In the genomic region with DNA sequence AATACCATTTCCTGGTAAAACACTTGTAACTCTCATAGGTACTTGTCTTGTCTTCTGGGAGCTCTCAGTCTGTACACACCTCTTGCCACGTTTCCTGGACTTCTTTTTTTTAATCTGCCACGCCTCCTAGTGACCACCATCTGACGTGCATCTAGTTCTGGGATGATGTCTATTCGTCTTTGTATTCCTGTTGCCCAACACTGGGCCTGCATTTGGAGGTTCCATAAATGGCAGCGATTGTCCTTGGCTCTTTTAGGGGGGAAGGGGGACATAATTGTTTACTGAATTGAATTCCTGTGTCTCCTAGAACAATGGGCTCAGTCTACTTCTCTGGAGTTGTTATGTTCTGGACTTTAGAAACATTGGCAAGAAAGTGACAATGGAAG, we compare ENCODE assay signal across 8 mouse cellular contexts. TPM values are rescaled to one million over a fixed set of nuclear protein-coding genes. Genes with fewer than 3 reads are reported as not detected.
DNase-seq lines count a peak whose midpoint lies in the region; ATAC-seq and TF ChIP-seq lines count a peak whose summit lies in the region.

No protein-coding gene starts in this region.

- no peak for TF ChIP-seq POLR2A in liver, adult 2 months (IDR thresholded peaks at IDR 0.05; ENCODE audit: extremely low read depth, insufficient read depth, low read length)

- 0 out of 2 replicates have a peak, but pooled peaks have one; percentile 1 for TF ChIP-seq CTCF in liver, adult 2 months (IDR thresholded peaks at IDR 0.05; ENCODE audit: low read depth, low read length)
- peak; percentile 64 for TF ChIP-seq CTCF in midbrain, postnatal 0 days (IDR thresholded peaks at IDR 0.05)

- intact Hi-C loops in left cerebral cortex, postnatal 14 days (cut with DNase I) = no loop called here

- peak; percentile 64 for ATAC-seq in erythroblast, adult 5-6 weeks (replicated peaks; ENCODE audit: low FRiP score, poor library complexity, severe bottlenecking)
- peak; percentile 23 for ATAC-seq in hindbrain, embryonic 13.5 days (ENCODE audit: low FRiP score)
- peak; percentile 59 for ATAC-seq in midbrain, postnatal 0 days (ENCODE audit: low FRiP score)

- peak overlapping the region; percentile 64 for H3K4me3 ChIP-seq in hindbrain, embryonic 13.5 days
- peak overlapping the region; percentile 93 for H3K4me3 ChIP-seq in liver, adult 2 months (ENCODE audit: insufficient read depth, low read depth, low read length)
- peak overlapping the region; percentile 80 for H3K4me3 ChIP-seq in midbrain, postnatal 0 days (ENCODE audit: low read depth, low read length)

- H3K79me2 ChIP-seq in liver, adult 2 months (ENCODE audit: control insufficient read depth, insufficient read depth, low read length) = no peaks in the 10 kb centered on the region

- peak overlapping the region; percentile 88 for H3K9ac ChIP-seq in hindbrain, embryonic 13.5 days
- peak overlapping the region; percentile 35; the same call in 1 of the 2 replicates for H3K9ac ChIP-seq in liver, adult 2 months (ENCODE audit: low read depth, low read length)
- H3K9ac ChIP-seq in midbrain, postnatal 0 days (replicated peaks; ENCODE audit: low read length, poor library complexity, severe bottlenecking) = peak overlapping the region; percentile 70

- no peaks in the 10 kb centered on the region for H3K27me3 ChIP-seq in hindbrain, embryonic 13.5 days
- no peaks in the 10 kb centered on the region for H3K27me3 ChIP-seq in liver, adult 2 months (ENCODE audit: control insufficient read depth, insufficient read depth, low read length)
- H3K27me3 ChIP-seq in midbrain, postnatal 0 days (ENCODE audit: insufficient read depth, low read length) = no peaks in the 10 kb centered on the region

- peak; percentile 31 to 72 for DNase-seq in left cerebral cortex, postnatal 14 days (ENCODE audit: low spot score in 2 of 2)
- DNase-seq in left cerebral cortex, adult 18-20 months (ENCODE audit: low spot score in 2 of 2) = no peak
- peak; percentile 82 for DNase-seq in adipocyte (ENCODE audit: low spot score)
- peak; percentile 69 for DNase-seq in liver, adult 2 months (ENCODE audit: extremely low read depth, low read depth, low spot score)
- DNase-seq in midbrain, postnatal 0 days (ENCODE audit: low spot score) = peak; percentile 62
- no peak for DNase-seq in gastrocnemius, postnatal 4 days (ENCODE audit: low spot score in 2 of 2)

- H3K4me1 ChIP-seq in hindbrain, embryonic 13.5 days (replicated peaks) = peaks cover 21% of the 10 kb centered on the region
- H3K4me1 ChIP-seq in liver, adult 2 months (ENCODE audit: control insufficient read depth, insufficient read depth, low read length) = peaks cover 2% of the 10 kb centered on the region
- H3K4me1 ChIP-seq in midbrain, postnatal 0 days (ENCODE audit: insufficient read depth, low read length) = peaks cover 10% of the 10 kb centered on the region; the same call in 1 of the 2 replicates

- 3% methylated on average over 5 of the region's 5 CpGs for WGBS in hindbrain, embryonic 13.5 days
- under 1% methylated on average over 5 of the region's 5 CpGs for WGBS in liver, adult 2 months
- WGBS in midbrain, postnatal 0 days = 3% methylated on average over 5 of the region's 5 CpGs

- H3K36me3 ChIP-seq in hindbrain, embryonic 13.5 days = peaks cover 51% of the 10 kb centered on the region
- peaks cover 5% of the 10 kb centered on the region; the same call in 1 of the 2 replicates for H3K36me3 ChIP-seq in liver, adult 2 months (ENCODE audit: control insufficient read depth, insufficient read depth, low read length)
- peaks cover 38% of the 10 kb centered on the region for H3K36me3 ChIP-seq in midbrain, postnatal 0 days (ENCODE audit: insufficient read depth, low read length)

- H3K4me2 ChIP-seq in hindbrain, embryonic 13.5 days = peak overlapping the region; percentile 78
- H3K4me2 ChIP-seq in midbrain, postnatal 0 days (ENCODE audit: low read depth, low read length, poor library complexity, severe bottlenecking) = peak overlapping the region; percentile 85

- peak overlapping the region; percentile 85 for H3K27ac ChIP-seq in hindbrain, embryonic 13.5 days
- H3K27ac ChIP-seq in liver, adult 2 months (replicated peaks; ENCODE audit: insufficient read depth, low read depth, low read length) = no peak overlapping the region
- H3K27ac ChIP-seq in midbrain, postnatal 0 days (ENCODE audit: low read depth, low read length) = peak overlapping the region; percentile 71

- no peaks in the 10 kb centered on the region for H3K9me3 ChIP-seq in hindbrain, embryonic 13.5 days
- no peaks in the 10 kb centered on the region for H3K9me3 ChIP-seq in midbrain, postnatal 0 days (ENCODE audit: low read length)

RNA-seq across cellular contexts. Expression of a gene that starts 0.6 kb away (rescaled TPM):
- 1 to 10 TPM; 7.3 to 9.2 TPM for total RNA-seq in left cerebral cortex, postnatal 14 days (2021)
- 10 to 100 TPM; 12.1 to 14.1 TPM for total RNA-seq in left cerebral cortex, adult 18-20 months (2021)
- 15.2 and 26.3 TPM in 2 replicates for total RNA-seq in erythroblast, adult 5-6 weeks (2015; ENCODE audit: low replicate concordance)
- total RNA-seq in erythroblast, adult 5-6 weeks (2017; ENCODE audit: low replicate concordance) = 38.4 and 58.1 TPM in 2 replicates
- 34.4 and 34.9 TPM in 2 replicates for polyA plus RNA-seq in hindbrain, embryonic 13.5 days (2015; fragmentation: Nextera tagmentation; extraction: Ambion mirVana)
- 3.0 and 4.6 TPM in 2 replicates for total RNA-seq in liver, adult 2 months (2014; rRNA removed)
- 2.3 and 2.5 TPM in 2 replicates for polyA plus RNA-seq in liver, adult 2 months (2012; rRNA removed)
- total RNA-seq in midbrain, postnatal 0 days (2014; rRNA removed) = 19.8 and 20.9 TPM in 2 replicates
- polyA plus RNA-seq in midbrain, postnatal 0 days (2015; fragmentation: Nextera tagmentation; extraction: Ambion mirVana) = 20.5 and 21.8 TPM in 2 replicates
- total RNA-seq in gastrocnemius, postnatal 4 days (2021) = 10 to 100 TPM; 15.3 to 16.0 TPM

RNA-seq across cellular contexts. Expression of a gene that starts 0.8 kb away (rescaled TPM):
- 10 to 100 TPM; 84.1 to 88.2 TPM for total RNA-seq in left cerebral cortex, postnatal 14 days (2021)
- total RNA-seq in left cerebral cortex, adult 18-20 months (2021) = 10 to 100 TPM; 68.6 to 71.2 TPM
- 87.8 and 120 TPM in 2 replicates for total RNA-seq in erythroblast, adult 5-6 weeks (2015; ENCODE audit: low replicate concordance)
- 49.7 and 60.6 TPM in 2 replicates for total RNA-seq in erythroblast, adult 5-6 weeks (2017; ENCODE audit: low replicate concordance)
- 386 and 403 TPM in 2 replicates for polyA plus RNA-seq in hindbrain, embryonic 13.5 days (2015; fragmentation: Nextera tagmentation; extraction: Ambion mirVana)
- 41.1 and 63.0 TPM in 2 replicates for total RNA-seq in liver, adult 2 months (2014; rRNA removed)
- polyA plus RNA-seq in liver, adult 2 months (2012; rRNA removed) = 80.0 and 133 TPM in 2 replicates
- total RNA-seq in midbrain, postnatal 0 days (2014; rRNA removed) = 61.4 and 84.7 TPM in 2 replicates
- polyA plus RNA-seq in midbrain, postnatal 0 days (2015; fragmentation: Nextera tagmentation; extraction: Ambion mirVana) = 279 and 299 TPM in 2 replicates
- 100 to 1,000 TPM; 122 to 143 TPM for total RNA-seq in gastrocnemius, postnatal 4 days (2021)

RNA-seq across cellular contexts. Expression of a gene that starts 21.9 kb away (rescaled TPM):
- total RNA-seq in left cerebral cortex, postnatal 14 days (2021) = 100 to 1,000 TPM; 155 to 165 TPM
- total RNA-seq in left cerebral cortex, adult 18-20 months (2021) = 100 to 1,000 TPM; 171 to 184 TPM
- total RNA-seq in erythroblast, adult 5-6 weeks (2015; ENCODE audit: low replicate concordance) = 19.2 and 38.2 TPM in 2 replicates
- total RNA-seq in erythroblast, adult 5-6 weeks (2017; ENCODE audit: low replicate concordance) = 13.0 and 15.6 TPM in 2 replicates
- polyA plus RNA-seq in hindbrain, embryonic 13.5 days (2015; fragmentation: Nextera tagmentation; extraction: Ambion mirVana) = 157 and 159 TPM in 2 replicates
- 238 and 300 TPM in 2 replicates for total RNA-seq in liver, adult 2 months (2014; rRNA removed)
- 297 and 352 TPM in 2 replicates for polyA plus RNA-seq in liver, adult 2 months (2012; rRNA removed)
- total RNA-seq in midbrain, postnatal 0 days (2014; rRNA removed) = 180 and 184 TPM in 2 replicates
- 150 and 153 TPM in 2 replicates for polyA plus RNA-seq in midbrain, postnatal 0 days (2015; fragmentation: Nextera tagmentation; extraction: Ambion mirVana)
- total RNA-seq in gastrocnemius, postnatal 4 days (2021) = 10 to 100 TPM; 49.8 to 51.3 TPM

RNA-seq across cellular contexts. Expression of a gene that starts 35.9 kb away (rescaled TPM):
- total RNA-seq in left cerebral cortex, postnatal 14 days (2021) = 10 to 100 TPM in 1 of 2 experiments, 1 to 10 TPM in 1; 9.9 to 16.0 TPM
- 10 to 100 TPM; 14.1 to 17.2 TPM for total RNA-seq in left cerebral cortex, adult 18-20 months (2021)
- not detected in 2 replicates for total RNA-seq in erythroblast, adult 5-6 weeks (2015; ENCODE audit: low replicate concordance)
- total RNA-seq in erythroblast, adult 5-6 weeks (2017; ENCODE audit: low replicate concordance) = 0.42 TPM in 1 of 2 replicates, not detected in the other
- polyA plus RNA-seq in hindbrain, embryonic 13.5 days (2015; fragmentation: Nextera tagmentation; extraction: Ambion mirVana) = 0.44 and 0.50 TPM in 2 replicates
- 3.0 and 5.3 TPM in 2 replicates for total RNA-seq in liver, adult 2 months (2014; rRNA removed)
- polyA plus RNA-seq in liver, adult 2 months (2012; rRNA removed) = 23.4 and 31.4 TPM in 2 replicates
- 1.7 and 2.2 TPM in 2 replicates for total RNA-seq in midbrain, postnatal 0 days (2014; rRNA removed)
- polyA plus RNA-seq in midbrain, postnatal 0 days (2015; fragmentation: Nextera tagmentation; extraction: Ambion mirVana) = 0.91 and 0.94 TPM in 2 replicates
- under 1 TPM; 0.26 to 0.39 TPM for total RNA-seq in gastrocnemius, postnatal 4 days (2021)

Comparison
In these comparisons a context has a peak if more than half of its experiments do, and no peak if none do; other contexts are left out.
1. DNase-seq: peak in left cerebral cortex, postnatal 14 days (2 of 2), adipocyte (single experiment), liver, adult 2 months (single experiment) and midbrain, postnatal 0 days (single experiment); none in left cerebral cortex, adult 18-20 months (0 of 2) and gastrocnemius, postnatal 4 days (0 of 2).
2. H3K9ac ChIP-seq: peak in every context shown above with its lines; median percentile 88 in hindbrain, embryonic 13.5 days; 70 in midbrain, postnatal 0 days; 35 in liver, adult 2 months.
3. Peak in every context shown above with its lines, with median percentiles within 50 percentile points of each other: ATAC-seq and H3K4me3 ChIP-seq.